Mouse (Mus musculus): Measurements from ENCODE around the gene Bcat1. TPM values are rescaled to one million over a fixed set of nuclear protein-coding genes. Genes with fewer than 3 reads are reported as not detected.

Bcat1 gene
- polyA plus RNA-seq, 1 experiment from 2014 or later: 101 TPM

GRCm38 (mm10) chr6:144987216-144987615 lies 88.8 kb downstream of the Bcat1 start:
- 82% methylated on average over 7 of the region's 7 CpGs for WGBS
- H3K4me2 ChIP-seq: no peak overlapping the region
- H3K9ac ChIP-seq: no peak overlapping the region
- H3K4me1 ChIP-seq (replicated peaks): no peaks in the 10 kb centered on the region
- H3K36me3 ChIP-seq: no peaks in the 10 kb centered on the region
- no peaks in the 10 kb centered on the region for H3K27me3 ChIP-seq
- ATAC-seq (ENCODE audit: low FRiP score, low read depth): no peak
- no peak overlapping the region for H3K4me3 ChIP-seq
- no peak overlapping the region for H3K27ac ChIP-seq (replicated peaks)
- H3K9me3 ChIP-seq: no peaks in the 10 kb centered on the region

DNA sequence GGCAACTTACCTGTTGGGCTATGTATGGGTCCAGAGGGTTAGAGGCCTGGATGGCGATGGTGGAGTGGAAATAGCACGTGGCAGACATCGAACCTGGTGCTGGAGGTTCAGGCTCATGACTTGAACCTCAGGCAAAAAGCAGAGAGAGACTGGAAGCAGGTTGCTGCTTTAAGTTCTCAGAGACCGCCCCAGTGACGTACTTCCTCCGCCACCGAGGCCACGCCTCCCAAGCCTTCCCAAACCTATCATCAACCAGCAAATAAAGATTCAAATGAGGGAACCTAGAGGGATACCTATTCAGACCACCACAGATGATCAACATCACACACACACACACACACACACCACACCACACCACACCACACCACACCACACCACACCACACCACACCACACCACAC lies 91.8 kb downstream of the Bcat1 start:
- Histone ChIP-seq H3K9ac (no peak overlapping the region), H3K27ac (replicated peaks) (no peak overlapping the region), H3K36me3 (no peaks in the 10 kb centered on the region), H3K27me3 (no peaks in the 10 kb centered on the region), H3K4me2 (no peak overlapping the region), H3K9me3 (no peaks in the 10 kb centered on the region), H3K4me1 (replicated peaks) (no peaks in the 10 kb centered on the region), H3K4me3 (no peak overlapping the region)
- 94% methylated on average over 8 of the region's 8 CpGs for WGBS
- no peak for ATAC-seq (ENCODE audit: low FRiP score, low read depth)

DNA sequence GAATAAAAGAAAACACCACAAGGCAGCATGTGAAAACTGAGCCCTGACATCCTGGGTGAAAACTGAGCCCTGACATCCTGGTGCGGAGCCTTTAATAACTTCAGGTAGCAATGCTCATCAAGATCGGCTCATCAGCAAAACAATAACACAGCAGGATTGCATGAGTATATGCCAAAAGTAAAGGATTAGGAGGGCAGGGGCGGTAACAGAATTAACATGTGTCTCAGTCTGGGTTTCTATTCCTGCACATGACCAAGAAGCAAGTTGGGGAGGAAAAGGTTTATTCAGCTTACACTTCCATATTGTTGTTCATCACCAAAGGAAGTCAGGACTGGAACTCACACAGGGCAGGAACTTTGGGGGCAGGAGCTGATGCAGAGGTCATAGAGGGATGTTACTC lies 93.9 kb downstream of the Bcat1 start:
- Histone ChIP-seq H3K4me1 (replicated peaks) (no peaks in the 10 kb centered on the region), H3K4me2 (no peak overlapping the region)
- 73% methylated on average over 3 of the region's 3 CpGs for WGBS

GRCm38 (mm10) chr6:144972351-144972750 lies 103.6 kb downstream of the Bcat1 start:
- H3K9me3 ChIP-seq: no peaks in the 10 kb centered on the region
- no peak overlapping the region for H3K9ac ChIP-seq
- no peak overlapping the region for H3K4me3 ChIP-seq
- H3K4me2 ChIP-seq: no peak overlapping the region
- no peaks in the 10 kb centered on the region for H3K4me1 ChIP-seq (replicated peaks)
- no peaks in the 10 kb centered on the region for H3K36me3 ChIP-seq
- no peak for ATAC-seq (ENCODE audit: low FRiP score, low read depth)
- H3K27me3 ChIP-seq: no peaks in the 10 kb centered on the region
- WGBS: 78% methylated on average over 8 of the region's 8 CpGs
- no peak overlapping the region for H3K27ac ChIP-seq (replicated peaks)

More for the DNA sequence above, 93.9 kb downstream of the Bcat1 start:
- H3K9ac ChIP-seq: no peak overlapping the region
- H3K36me3 ChIP-seq: no peaks in the 10 kb centered on the region
- H3K27ac ChIP-seq (replicated peaks): no peak overlapping the region
- no peaks in the 10 kb centered on the region for H3K27me3 ChIP-seq
- H3K9me3 ChIP-seq: no peaks in the 10 kb centered on the region
- ATAC-seq (ENCODE audit: low FRiP score, low read depth): no peak
- no peak overlapping the region for H3K4me3 ChIP-seq

GRCm38 (mm10) chr6:144970900-144971299 lies 105.1 kb downstream of the Bcat1 start:
- Histone ChIP-seq H3K4me2 (no peak overlapping the region), H3K9ac (no peak overlapping the region), H3K4me3 (no peak overlapping the region), H3K27ac (replicated peaks) (no peak overlapping the region), H3K27me3 (no peaks in the 10 kb centered on the region), H3K4me1 (replicated peaks) (no peaks in the 10 kb centered on the region), H3K9me3 (no peaks in the 10 kb centered on the region), H3K36me3 (no peaks in the 10 kb centered on the region)
- 79% methylated on average over 4 of the region's 4 CpGs for WGBS
- ATAC-seq (ENCODE audit: low FRiP score, low read depth): no peak

DNA sequence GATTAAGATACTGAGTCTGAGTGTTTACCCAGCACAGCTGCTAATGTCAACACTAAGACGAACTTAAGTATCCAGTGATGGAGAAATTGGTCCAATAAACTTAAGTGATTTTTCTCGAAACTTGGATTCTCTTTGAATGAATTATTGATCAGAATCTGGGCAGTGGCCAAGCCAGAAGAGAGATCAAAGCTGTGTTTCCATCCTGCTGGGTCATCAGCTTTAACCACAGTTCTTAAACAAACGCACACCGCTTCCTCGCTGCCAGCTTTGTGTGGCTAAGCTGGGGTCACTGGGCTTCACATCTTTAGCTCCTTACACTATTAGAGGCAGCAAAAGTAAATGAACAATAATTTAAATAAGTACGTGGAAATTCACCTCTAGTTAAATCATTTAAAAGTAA lies 108.4 kb downstream of the Bcat1 start:
- ATAC-seq (ENCODE audit: low FRiP score, low read depth): no peak
- H3K36me3 ChIP-seq: no peaks in the 10 kb centered on the region
- H3K4me2 ChIP-seq: no peak overlapping the region
- H3K9me3 ChIP-seq: no peaks in the 10 kb centered on the region
- H3K27ac ChIP-seq (replicated peaks): no peak overlapping the region
- no peaks in the 10 kb centered on the region for H3K27me3 ChIP-seq
- WGBS: 57% methylated on average over 6 of the region's 6 CpGs
- no peak overlapping the region for H3K4me3 ChIP-seq
- H3K9ac ChIP-seq: no peak overlapping the region
- H3K4me1 ChIP-seq (replicated peaks): no peaks in the 10 kb centered on the region

DNA sequence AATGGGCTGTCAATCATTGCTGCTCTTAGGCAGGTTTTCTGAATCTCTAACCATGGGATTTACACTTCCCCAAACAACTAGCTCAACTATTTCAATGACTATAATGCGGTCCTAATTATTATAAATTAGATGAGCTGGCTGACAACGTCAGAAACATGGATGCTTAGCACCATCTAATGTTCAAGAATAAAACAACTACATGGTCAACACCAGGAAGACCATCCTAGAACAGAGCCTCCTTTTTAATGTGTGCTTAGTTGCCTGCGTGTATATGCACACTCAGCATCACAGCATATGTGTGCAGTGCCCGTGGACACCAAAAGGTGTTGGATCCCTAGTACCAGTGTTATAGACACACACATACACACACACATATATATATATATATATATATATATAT lies 111.8 kb downstream of the Bcat1 start:
- no peak overlapping the region for H3K4me3 ChIP-seq
- H3K27ac ChIP-seq (replicated peaks): no peak overlapping the region
- ATAC-seq (ENCODE audit: low FRiP score, low read depth): peak; percentile 66; the same call in 1 of the 2 replicates
- H3K27me3 ChIP-seq: no peaks in the 10 kb centered on the region
- H3K9ac ChIP-seq: no peak overlapping the region
- 70% methylated on average over 4 of the region's 4 CpGs for WGBS
- H3K36me3 ChIP-seq: no peaks in the 10 kb centered on the region
- no peaks in the 10 kb centered on the region for H3K4me1 ChIP-seq (replicated peaks)
- H3K9me3 ChIP-seq: no peaks in the 10 kb centered on the region
- no peak overlapping the region for H3K4me2 ChIP-seq

DNA sequence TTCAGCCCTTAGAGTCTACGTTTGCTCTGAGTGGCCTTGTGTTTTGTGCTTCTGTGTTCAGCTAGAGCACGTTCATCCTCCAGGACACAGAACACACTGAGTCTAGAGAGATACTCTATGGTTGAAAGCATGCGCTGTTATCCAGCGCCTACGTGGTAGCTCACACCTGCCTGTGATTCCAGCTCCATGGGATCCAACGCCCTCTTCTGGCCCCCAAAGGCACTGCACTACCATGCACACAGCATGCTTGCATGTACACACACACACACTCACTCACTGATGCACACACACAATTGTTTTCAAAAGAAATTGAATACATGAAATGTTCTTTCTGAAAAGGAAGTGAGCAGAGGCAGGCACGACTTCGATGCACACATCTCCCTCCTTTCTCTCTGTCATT lies 112.8 kb downstream of the Bcat1 start:
- Histone ChIP-seq H3K4me2 (no peak overlapping the region), H3K9ac (no peak overlapping the region), H3K9me3 (no peaks in the 10 kb centered on the region), H3K36me3 (no peaks in the 10 kb centered on the region), H3K4me1 (replicated peaks) (no peaks in the 10 kb centered on the region), H3K27me3 (no peaks in the 10 kb centered on the region), H3K27ac (replicated peaks) (no peak overlapping the region), H3K4me3 (no peak overlapping the region)
- WGBS: 81% methylated on average over 8 of the region's 8 CpGs
- ATAC-seq (ENCODE audit: low FRiP score, low read depth): no peak

DNA sequence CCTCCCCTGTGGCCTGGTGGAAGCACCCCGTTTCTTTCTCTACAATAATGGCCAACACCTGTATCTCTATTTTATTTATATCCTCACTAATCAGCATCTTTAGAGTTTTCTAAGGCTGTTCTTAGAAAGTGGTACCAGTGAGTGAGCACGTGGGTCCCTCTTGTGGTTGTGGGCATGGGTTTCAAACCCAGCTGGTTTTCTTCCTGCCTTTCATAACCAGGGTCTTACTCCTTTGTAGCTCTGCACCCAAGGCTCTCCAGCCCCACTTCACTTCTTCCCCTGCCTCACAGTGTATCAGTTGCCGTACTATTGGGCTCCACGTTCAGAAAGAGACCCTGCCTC lies 114.0 kb downstream of the Bcat1 start:
- ATAC-seq (ENCODE audit: low FRiP score, low read depth): peak; percentile 45; the same call in 1 of the 2 replicates
- Histone ChIP-seq H3K4me3 (no peak overlapping the region), H3K9ac (no peak overlapping the region), H3K36me3 (no peaks in the 10 kb centered on the region), H3K4me2 (no peak overlapping the region; the same call in 1 of the 2 replicates), H3K27me3 (no peaks in the 10 kb centered on the region), H3K9me3 (no peaks in the 10 kb centered on the region), H3K4me1 (replicated peaks) (no peaks in the 10 kb centered on the region), H3K27ac (replicated peaks) (no peak overlapping the region)
- WGBS: 74% methylated on average over 4 of the region's 4 CpGs

- Histone ChIP-seq H3K27ac (replicated peaks) (no peak overlapping the region), H3K4me1 (replicated peaks) (no peaks in the 10 kb centered on the region), H3K9me3 (no peaks in the 10 kb centered on the region), H3K27me3 (no peaks in the 10 kb centered on the region), H3K4me2 (peak overlapping the region; percentile 3; the same call in 1 of the 2 replicates), H3K36me3 (no peaks in the 10 kb centered on the region), H3K9ac (no peak overlapping the region), H3K4me3 (no peak overlapping the region)
- ATAC-seq (ENCODE audit: low FRiP score, low read depth): peak; percentile 60; the same call in 1 of the 2 replicates
- 72% methylated on average over 25 of the region's 25 CpGs for WGBS
Observed at GRCm38 (mm10) chr6:144961253-144962012, 114.6 kb downstream of the Bcat1 start.

DNA sequence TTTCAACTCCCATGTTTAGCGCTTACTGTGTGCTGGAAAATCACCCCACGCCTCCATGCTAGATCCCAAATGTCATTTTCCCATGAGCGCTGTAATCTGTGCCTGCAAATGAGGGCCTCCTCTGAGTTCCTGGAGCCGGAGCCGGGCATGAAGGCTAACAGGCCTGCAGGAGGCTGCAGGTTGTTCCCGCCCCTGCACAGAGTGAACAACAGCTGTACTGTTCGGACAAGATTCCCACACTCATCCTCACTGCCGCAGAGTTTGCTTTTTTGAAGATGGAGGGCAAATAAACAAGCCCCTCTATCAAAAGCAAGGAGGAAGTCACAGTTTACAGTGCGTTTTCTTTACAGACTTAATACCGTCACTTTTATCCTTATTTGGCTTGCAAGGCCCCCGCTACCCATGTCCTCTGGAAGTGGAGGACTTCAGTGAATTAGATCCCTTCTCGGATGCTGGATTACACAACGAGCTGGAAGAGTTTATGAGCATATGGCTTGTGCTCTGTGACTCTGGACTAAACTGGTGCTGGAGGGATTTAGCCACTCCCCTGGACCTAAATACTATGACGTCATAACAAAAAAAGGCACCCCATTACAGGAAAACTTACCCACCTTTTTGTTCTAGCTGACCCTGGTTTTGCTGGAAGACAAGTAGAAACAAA lies 120.0 kb downstream of the Bcat1 start:
- Histone ChIP-seq H3K4me2 (no peak overlapping the region), H3K9me3 (no peaks in the 10 kb centered on the region), H3K27ac (replicated peaks) (no peak overlapping the region), H3K4me1 (replicated peaks) (no peaks in the 10 kb centered on the region), H3K27me3 (no peaks in the 10 kb centered on the region), H3K36me3 (no peaks in the 10 kb centered on the region), H3K9ac (no peak overlapping the region), H3K4me3 (no peak overlapping the region)
- 65% methylated on average over 14 of the region's 14 CpGs for WGBS
- no peak for ATAC-seq (ENCODE audit: low FRiP score, low read depth)

DNA sequence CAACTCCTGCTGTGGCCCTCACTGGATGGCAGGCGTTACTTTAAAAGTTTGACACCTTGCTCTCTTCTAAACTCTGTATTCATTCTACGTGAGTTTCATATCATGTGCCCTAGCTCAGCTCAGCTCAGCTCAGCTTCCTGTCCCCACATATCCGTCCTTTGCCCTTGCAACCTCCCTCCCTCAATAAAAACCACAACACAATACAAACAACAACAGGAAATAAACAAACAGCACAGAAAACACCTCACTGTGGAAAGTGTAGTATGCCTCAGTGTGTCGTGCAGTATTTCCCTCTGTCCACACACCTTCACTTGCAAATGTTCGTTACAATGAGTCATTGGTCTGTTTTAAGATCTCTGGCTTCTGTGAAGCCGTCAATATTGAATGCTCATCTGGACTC lies 123.1 kb downstream of the Bcat1 start:
- H3K4me1 ChIP-seq (replicated peaks): no peaks in the 10 kb centered on the region
- no peak for ATAC-seq (ENCODE audit: low FRiP score, low read depth)
- no peak overlapping the region for H3K9ac ChIP-seq
- no peak overlapping the region for H3K4me2 ChIP-seq
- no peaks in the 10 kb centered on the region for H3K27me3 ChIP-seq
- H3K9me3 ChIP-seq: no peaks in the 10 kb centered on the region
- no peak overlapping the region for H3K4me3 ChIP-seq
- WGBS: 92% methylated on average over 6 of the region's 6 CpGs
- no peaks in the 10 kb centered on the region for H3K36me3 ChIP-seq
- no peak overlapping the region for H3K27ac ChIP-seq (replicated peaks)

Measured in hindbrain, embryonic 15.5 days (tissue).